Mouse (Mus musculus) bone marrow macrophage, adult 2 months (primary cell): ENCODE measurements around the gene Plcg1.

Source experiments
- CTCF ChIP-seq: IDR thresholded peaks from 2 replicates; pipeline ENCODE4 v1.5.1; 2012; ENCODE audit warnings: low read depth, mild to moderate bottlenecking, low read length, moderate library complexity
- POLR2A ChIP-seq: IDR thresholded peaks from 2 replicates; pipeline ENCODE4 v1.6.1; 2012; ENCODE audit warnings: mild to moderate bottlenecking, low read depth, low read length, borderline replicate concordance

GRCm38 (mm10) chr2:160802326-160802725, 71.2 kb downstream of the Plcg1 start:
- TF ChIP-seq POLR2A: no peak
- TF ChIP-seq CTCF: no peak
